18 mouse cellular contexts compared by ENCODE assay signal in genomic region chr10:13813591-13813990, GRCm38 (mm10). TPM values are rescaled to one million over a fixed set of nuclear protein-coding genes. Genes with fewer than 3 reads are reported as not detected.
DNase-seq lines count a peak whose midpoint lies in the region.
"Had no signal": no experiment of that assay in that cellular context is flagged by ENCODE, and none has a peak within 500 bp of the region (broad histone marks: within the 10 kb centered on the region; RNA-seq: fewer than 3 reads in every experiment).

No protein-coding gene starts in this region.

- intact Hi-C loops in gastrocnemius, postnatal 36 days (cut with DNase I), result no loop called here

- DNase-seq in gastrocnemius, adult 8-10 months (ENCODE audit: low spot score in 2 of 2), result peak; percentile 12 to 37
- no peak for DNase-seq in gastrocnemius, postnatal 36 days
- DNase-seq in ovary, postnatal 36 days (ENCODE audit: low spot score), result peak; percentile 8
- DNase-seq in ovary, postnatal 10 days (ENCODE audit: low spot score), result no peak
- peak; percentile 78 for DNase-seq in adrenal gland, postnatal 14 days
- DNase-seq in lung, postnatal 14 days, result no peak
- no peak for DNase-seq in testis, postnatal 14 days (ENCODE audit: low spot score)
- DNase-seq: B cell, adult 2 months; cerebellum, adult 11-12 months; cerebellum, postnatal 14 days; heart, postnatal 10 days; kidney, adult 11 months; kidney, postnatal 25 days; lung, adult 2 months; lung, postnatal 10 days; midbrain, embryonic 14.5 days; right cerebral cortex, adult 18-20 months; thymus, postnatal 4 days had no signal

RNA-seq across cellular contexts. Expression of gene Aig1, which starts 55.2 kb away (rescaled TPM):
- total RNA-seq in gastrocnemius, adult 8-10 months (2022), result 10 to 100 TPM; 12.8 to 13.9 (median 13.3) TPM
- total RNA-seq in gastrocnemius, postnatal 36 days (2021), result 10 to 100 TPM; 17.8 to 20.3 TPM
- total RNA-seq in adrenal gland, postnatal 14 days (2021), result 27.1 and 29.3 TPM in 2 replicates

Comparison
In these comparisons a context has a peak if more than half of its experiments do, and no peak if none do; other contexts are left out.
1. DNase-seq: peak in gastrocnemius, adult 8-10 months (2 of 2), ovary, postnatal 36 days (single experiment) and adrenal gland, postnatal 14 days (single experiment); none in gastrocnemius, postnatal 36 days (0 of 2), ovary, postnatal 10 days (single experiment), lung, postnatal 14 days (single experiment) and testis, postnatal 14 days (single experiment).